Mouse (Mus musculus) CD4-positive helper T cell, adult 2 months (primary cell): Measurements from ENCODE around the gene Ptprb.
A peak's percentile ranks its signal among the peaks of the same experiment; 100 is the strongest.

ENCODE experiments used
- DNase-seq: peaks from one replicate; pipeline ENCODE4 v3.0.0-alpha.2; 2012; ENCODE audit warnings: low read depth, missing footprints, low spot score

Gene Ptprb

DNA sequence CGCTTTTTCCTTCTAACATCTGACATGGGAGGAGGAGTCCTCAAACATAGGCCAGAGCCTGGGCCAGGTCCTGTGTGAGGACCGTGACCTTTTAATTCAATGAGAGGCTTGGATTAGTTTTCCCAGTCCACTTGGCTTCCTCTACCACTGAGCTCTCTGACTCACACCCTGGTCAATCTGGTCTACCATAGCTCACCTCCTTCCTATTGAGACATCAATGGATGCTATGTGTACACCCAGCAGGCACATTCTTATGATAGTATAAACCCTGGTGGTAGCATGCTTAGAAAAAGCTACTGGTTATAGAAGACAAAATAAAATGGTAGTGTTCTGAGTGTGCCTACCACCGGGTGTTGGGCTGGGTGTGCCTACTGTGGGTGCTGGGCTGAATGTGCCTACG is 21.1 kb downstream of the Ptprb start:
- no peak for DNase-seq

DNA sequence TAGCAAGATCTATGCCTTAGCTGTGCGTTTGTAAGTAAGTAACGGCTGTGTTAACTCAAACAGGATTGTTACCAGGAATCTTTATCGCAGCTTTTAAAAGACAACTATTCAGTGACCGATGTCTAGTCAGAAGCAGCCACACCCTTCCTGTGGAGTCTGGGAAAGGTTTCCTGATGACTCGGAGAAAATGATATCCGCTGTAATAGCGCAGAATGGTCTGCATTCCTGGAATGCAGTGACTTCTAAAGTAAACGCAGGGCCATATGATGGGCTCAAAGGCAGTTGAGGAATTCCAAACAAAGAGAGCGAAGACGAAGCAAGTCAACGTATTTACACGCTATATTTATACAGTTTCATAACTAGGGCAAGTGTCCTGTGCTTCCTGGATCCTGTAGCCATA is 22.5 kb downstream of the Ptprb start:
- no peak for DNase-seq

DNA sequence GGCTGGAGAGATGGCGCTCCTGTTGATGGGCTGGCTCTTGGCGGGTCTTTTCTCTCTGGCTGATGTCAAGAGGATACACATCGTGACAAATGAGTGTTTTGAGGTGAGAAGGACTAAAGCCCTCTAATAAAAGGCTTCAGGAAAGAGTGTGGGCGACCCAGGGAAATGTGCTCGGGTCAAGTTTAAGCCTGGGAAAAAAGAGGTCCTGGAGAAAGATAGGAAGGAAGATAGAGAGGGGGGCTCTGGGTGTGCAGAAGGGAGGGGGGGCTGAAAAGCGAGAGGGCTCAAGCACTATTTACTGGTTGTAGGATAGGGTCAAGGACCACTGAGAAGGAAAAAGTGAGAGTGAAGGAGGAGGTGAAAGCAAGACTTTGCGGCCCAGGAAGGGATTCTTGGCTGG is 25.5 kb downstream of the Ptprb start:
- no peak for DNase-seq

DNA sequence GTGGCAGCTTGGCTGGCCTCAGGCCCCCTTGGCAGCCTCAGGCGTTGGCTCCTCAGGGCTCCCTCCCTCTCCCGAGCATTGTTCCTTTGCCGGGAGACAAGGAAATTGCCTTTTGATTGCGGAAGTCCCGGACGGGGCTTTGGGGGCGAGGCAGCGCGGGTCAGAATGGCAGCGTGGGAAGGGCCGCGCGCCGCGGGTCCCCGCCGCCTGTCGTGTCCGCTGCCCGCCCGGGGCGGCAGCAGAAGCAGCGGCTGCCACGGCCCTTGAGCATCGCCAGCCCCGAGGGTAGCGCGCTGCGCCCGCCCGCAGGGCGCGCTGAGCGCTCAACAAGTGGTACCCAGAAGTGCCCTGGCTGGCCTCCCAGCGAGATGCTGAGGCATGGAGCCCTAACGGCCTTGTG is 25.9 kb downstream of the Ptprb start:
- no peak for DNase-seq

DNA sequence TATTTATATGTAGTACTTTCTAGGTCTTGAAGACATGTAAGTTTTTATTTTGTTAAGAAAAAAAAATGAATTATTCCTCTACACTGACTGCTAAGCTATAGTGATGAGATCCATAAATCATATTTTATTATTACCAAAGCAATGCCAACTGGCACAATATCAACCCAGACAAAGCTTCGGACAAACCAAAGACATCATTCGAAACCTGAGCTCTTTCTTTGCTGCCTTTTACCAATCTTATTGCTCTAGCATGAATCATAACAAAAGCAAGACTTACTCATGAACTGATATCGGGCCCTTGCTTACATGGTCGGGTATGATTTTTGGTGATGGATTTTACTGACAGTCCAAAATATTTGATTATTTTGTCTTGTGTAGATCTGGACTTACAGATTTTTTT is 29.0 kb downstream of the Ptprb start:
- DNase-seq: no peak

DNA sequence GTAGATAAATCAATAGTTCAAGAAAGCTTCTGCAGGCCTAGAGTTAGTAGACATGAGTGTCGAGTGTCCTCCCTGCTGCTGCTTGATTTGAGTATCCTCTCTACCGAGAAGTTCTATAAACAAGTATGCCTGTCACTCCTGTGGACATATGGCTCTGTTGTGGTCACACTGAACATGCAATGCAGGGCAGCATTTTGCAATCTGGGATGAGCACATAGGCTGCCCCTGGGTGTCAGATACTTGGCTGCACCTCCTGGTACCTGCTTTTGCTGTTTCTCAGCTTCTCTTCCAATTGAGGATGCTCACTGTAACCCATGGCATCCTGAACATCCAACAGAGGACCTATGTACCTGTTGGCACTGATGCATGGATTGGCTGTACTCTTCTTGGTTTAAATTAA is 34.1 kb downstream of the Ptprb start:
- no peak for DNase-seq

DNA sequence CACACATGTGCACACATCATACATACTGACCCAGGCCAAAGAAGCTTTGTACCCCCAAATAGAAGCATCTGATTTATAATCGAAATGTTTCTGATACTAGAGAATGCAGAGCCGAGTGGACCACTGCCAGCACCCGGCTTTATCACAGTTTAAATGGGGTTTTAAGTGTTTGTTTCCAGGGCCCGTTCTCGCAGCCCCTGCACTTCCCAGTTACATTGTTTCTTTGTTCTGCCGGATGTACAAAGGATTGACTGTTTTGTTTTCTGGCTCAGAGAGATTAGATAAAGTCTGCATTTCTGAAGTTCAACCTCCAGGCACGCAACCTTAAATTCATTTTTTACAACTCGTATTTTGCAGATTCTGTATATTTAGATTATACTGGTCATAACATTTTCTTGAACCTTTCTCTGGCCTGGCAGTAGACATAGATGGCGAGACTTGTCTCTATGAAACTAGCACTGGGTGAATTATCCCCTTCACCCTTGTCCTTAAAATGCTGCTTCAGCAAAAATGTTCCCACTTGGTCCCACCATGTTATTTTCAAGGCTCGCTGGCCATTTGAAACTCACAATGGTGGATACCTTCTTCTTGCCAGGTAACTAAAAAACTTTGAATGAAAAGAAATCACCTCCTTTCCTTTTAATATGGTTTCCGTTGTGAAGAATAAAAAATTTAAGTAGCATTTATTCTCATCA is 35.3 kb downstream of the Ptprb start:
- no peak for DNase-seq

DNA sequence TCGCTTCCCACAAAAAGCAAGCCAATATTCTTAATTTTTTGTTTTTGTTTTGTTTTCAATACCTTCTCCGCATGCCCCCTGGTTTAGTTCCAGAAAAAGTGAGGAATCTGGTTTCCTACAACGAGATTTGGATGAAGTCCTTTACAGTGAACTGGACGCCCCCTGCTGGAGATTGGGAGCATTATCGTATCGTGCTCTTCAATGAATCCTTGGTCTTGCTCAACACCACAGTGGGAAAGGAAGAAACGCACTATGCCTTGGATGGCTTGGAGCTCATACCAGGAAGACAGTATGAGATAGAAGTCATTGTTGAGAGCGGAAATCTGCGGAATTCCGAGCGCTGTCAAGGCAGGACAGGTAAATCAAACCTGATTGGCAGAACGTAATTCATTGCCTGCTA is 43.9 kb downstream of the Ptprb start:
- peak; percentile 26 for DNase-seq

DNA sequence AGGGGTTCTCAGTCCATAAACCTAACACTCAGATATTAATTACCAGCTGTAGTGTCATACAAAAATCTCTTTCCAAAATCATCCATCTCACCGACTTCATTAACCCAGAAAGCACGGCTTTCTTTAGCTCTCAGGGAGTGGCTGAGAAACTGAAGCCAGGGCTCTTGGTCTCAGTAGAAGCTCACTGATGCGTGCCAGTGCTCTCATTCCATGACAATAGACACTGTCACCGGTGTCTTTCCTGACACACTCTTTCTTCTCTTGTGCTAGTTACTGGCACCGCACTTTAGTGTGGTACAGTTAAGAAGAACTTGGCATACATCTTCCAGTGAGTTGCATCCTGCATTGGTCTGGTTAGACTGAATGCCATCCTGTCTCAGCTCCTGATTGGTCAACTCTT is 53.8 kb downstream of the Ptprb start:
- no peak for DNase-seq

DNA sequence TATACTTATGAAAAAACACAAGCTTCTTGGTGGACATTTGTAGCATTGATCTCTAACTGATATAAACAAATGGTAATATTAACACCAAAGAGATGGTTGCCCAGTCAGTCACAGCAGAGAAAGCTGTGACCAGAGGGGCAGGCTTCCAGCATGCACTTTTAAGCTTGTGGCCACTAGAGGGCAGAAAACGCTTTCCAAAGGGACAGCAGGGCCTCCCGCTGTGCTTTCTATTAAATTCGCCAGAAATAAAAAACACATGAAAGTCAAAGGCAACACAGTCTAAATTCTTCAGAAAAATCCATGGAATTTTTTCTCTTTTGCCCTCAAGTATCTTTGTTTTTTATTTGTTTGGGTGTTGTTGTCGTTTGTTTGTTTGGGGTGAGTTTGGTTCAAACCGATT is 55.1 kb downstream of the Ptprb start:
- peak; percentile 70 for DNase-seq

DNA sequence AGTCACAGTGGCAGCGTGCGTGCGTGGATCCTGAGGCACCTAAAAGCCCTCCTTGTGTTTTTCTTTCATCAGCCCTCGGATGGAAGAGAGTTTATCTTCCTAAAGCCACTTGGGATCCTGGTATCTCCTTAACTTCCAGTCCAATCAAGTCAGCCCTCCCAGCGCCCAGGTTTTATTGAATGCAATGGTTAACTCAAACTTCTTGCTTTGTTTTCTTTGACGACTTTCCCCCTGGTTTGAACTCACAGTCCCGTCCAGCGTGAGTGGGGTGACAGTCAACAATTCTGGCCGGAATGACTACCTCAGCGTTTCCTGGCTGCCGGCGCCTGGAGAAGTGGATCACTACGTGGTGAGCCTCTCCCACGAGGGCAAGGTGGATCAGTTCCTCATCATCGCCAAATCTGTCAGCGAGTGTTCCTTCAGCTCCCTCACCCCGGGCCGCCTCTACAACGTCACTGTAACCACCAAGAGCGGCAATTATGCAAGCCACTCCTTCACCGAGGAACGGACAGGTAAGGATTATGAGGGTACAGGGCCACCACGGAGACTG is 55.7 kb downstream of the Ptprb start:
- no peak for DNase-seq

DNA sequence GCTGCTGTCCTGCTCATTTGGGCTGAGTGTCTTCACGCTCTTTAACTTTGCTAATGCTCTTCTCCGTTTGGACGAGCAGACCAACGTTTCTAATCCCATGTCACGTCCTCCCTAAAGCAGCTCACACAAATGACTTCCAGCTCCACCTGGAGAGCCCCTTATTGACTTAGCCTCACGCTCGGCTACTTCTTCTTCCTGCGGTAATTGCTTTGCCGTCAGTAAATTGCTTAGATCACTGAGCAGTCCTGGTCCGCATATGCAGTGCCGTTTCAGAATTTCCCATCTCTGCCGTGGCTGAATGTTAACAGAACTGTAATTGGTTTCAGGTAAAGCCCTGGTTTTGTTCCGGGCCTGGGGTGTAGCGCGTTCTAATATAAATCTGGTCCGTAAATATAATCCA is 58.3 kb downstream of the Ptprb start:
- DNase-seq: no peak

DNA sequence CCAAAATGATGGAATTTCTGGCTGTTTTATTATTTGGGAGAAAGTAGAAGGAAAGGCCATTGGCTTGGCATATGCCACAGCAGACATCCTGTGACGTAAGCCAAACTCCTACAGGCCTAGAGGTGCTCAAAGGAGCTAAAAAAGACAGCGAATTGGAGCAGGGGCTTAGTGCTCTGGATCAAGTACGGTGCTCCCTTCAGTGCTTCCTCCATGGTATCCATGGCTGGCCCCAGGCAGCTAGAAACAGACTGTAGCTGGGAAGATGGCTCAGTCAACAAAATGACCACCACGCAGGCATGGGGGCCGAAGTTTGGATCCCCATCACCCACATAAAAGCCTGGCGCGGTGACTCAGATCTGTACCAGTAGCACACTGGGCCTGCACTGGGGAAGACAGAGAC is 58.8 kb downstream of the Ptprb start:
- no peak for DNase-seq

DNA sequence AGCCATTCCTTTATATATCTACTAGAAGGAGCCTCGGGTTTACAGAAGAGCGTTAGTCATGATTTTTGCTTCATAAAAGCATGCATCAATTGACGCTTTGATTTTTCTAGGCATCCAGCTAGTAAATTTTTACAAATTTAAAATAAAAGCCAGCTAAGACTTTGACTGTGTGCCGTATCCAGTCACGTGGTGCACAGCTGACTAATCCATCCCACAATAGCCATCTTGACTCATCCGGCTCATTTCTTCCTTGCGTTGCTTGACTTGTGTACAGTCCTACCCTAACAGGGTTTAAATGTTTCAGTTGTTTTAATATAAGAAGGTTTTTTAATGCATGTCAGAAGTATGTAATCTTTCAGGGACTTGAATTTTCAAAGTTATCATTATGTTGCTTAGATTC is 60.0 kb downstream of the Ptprb start:
- no peak for DNase-seq

DNA sequence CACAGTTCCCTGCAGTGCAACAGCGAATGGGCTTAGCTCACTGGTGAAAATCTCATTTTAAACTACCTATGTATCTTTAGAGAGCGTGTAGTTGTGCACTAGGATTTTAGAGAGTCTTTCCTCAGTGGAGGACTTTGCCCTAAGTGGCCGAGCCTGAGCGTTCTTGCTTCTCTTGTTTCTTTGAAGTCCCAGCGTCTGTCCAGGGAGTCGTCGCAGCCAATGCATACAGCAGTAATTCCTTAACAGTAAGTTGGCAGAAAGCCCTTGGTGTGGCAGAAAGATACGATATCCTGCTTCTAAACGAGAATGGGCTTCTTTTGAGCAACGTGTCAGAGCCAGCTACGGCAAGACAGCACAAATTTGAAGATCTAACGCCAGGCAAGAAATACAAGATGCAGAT is 65.9 kb downstream of the Ptprb start:
- DNase-seq: no peak

DNA sequence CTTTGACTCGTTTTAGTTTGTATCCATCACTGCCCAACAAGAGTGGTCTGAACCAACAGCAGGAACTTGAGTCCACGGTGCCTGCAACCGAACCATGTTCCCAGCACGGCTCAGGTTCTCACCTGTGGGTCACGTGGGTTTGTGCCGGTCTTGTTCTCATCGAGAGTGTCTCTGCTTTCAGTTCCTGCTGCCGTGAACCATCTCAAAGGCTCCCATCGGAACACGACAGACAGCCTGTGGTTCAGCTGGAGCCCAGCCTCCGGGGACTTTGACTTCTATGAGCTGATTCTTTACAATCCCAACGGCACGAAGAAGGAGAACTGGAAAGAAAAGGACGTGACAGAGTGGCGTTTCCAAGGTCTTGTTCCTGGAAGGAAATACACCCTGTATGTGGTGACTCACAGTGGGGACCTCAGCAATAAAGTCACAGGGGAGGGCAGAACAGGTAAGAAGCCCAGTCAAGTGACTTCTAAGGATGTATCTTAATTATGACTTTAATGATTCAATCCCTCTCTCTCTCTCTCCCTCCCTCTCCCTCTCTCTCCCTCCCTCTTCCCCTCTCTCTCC is 71.4 kb downstream of the Ptprb start:
- DNase-seq: no peak

DNA sequence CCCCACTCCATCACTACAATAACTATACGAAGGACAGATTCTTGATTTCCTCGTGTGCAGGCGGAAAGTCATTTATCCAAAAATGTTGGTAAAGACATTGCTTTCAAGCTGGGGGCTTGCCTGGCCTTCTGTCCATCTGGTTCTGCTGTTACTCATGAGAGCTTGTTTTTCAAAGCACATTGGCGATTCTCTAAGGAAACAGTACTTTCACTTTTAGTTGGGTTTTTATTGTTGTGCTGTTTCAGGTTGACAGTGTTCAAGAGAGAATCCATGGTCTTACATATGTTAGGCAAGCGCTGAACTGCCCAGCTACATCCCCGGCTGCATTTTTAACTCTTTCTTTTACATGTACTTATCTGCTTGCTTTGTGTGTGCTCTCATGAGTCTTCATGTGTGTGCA is 73.7 kb downstream of the Ptprb start:
- DNase-seq: no peak

DNA sequence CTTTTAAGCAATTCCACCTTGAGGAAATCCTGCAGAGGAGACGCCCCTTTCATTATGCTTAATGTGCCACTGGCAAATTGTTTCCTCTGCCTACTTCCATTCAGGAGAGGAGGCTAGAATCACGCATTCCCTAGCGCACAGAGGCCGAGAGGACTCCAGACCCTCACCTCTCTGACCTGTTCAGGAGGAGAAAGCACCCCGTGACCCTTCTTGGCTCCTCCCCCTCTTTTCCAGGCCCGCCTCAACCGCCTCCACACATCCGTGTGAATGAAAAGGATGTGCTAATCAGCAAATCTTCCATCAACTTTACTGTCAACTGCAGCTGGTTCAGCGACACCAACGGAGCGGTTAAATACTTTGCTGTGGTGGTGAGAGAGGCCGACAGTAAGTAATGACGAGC is 75.2 kb downstream of the Ptprb start:
- DNase-seq: no peak

DNA sequence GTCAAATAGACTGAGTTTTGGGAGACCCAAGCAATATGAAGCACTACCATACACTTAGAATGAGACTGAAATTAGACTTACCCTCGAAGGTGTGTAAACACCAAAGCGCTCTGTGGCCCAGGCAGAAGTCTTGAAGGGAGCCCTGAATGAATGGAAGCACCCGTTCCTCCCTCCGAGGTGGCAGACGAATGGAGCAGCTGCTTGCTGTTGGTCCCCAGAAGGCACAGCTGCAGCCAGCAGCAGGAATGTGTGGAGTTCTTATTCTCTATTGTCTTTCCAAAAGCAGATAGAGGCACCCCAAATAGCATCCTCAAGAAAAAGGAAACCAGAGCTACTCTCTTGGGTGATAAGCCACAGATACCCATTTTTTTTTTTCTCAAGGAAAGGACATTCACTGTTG is 79.0 kb downstream of the Ptprb start:
- no peak for DNase-seq

DNA sequence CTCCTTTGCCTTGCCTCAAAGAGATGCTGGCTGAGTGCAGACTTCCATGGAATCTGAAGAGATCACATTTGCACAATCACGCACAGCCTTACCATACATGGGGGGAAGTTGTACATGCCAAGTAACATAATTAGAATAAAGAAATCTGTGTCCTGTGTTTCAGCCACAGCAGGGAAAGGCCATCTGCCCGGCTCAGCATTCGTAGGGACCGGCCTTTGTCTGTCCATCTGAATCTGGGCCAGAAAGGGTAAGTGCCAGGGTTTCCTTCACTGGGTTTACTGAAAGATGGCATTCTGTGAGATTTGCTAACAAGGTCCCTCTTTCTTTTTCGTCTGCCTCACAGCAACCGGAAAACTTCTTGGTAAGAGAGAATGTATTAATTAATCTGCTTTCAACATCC is 86.9 kb downstream of the Ptprb start:
- no peak for DNase-seq

DNA sequence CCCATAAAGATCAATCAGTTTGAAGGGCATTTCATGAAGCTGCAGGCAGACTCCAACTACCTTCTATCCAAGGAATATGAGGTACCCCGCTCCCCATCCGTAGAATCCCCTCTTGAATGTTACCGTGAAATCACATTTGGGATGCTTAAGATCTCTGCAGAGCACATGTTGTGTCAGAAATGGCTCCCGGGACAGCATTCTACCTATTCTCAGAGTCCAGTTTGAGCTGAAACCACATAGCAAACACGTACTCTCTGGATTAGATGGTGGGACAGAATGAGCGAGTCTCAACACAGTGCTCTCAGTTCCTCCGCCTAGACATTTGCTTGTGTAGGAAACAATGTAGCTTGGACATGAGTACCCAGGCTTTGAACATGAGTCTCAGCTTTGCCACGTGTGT is 87.3 kb downstream of the Ptprb start:
- DNase-seq: no peak

DNA sequence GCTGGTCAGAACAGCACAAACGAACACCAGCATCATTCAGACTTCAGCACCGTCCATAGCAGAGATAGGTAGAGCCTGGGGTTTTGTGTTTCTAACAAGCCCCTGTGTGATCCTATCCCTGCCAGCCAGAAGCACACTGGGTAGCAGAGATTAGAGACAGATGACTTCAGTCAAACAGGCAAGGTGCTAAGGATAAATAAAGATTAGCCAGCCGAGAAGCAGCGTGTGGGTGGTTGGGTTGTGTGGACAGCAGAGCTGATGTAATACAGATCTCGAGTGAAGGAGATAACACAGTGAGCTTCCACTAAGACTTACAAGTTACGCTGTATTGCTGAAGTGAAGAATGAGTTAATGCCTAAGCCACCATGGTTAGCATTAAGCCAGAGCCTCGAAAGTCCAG is 89.4 kb downstream of the Ptprb start:
- no peak for DNase-seq

DNA sequence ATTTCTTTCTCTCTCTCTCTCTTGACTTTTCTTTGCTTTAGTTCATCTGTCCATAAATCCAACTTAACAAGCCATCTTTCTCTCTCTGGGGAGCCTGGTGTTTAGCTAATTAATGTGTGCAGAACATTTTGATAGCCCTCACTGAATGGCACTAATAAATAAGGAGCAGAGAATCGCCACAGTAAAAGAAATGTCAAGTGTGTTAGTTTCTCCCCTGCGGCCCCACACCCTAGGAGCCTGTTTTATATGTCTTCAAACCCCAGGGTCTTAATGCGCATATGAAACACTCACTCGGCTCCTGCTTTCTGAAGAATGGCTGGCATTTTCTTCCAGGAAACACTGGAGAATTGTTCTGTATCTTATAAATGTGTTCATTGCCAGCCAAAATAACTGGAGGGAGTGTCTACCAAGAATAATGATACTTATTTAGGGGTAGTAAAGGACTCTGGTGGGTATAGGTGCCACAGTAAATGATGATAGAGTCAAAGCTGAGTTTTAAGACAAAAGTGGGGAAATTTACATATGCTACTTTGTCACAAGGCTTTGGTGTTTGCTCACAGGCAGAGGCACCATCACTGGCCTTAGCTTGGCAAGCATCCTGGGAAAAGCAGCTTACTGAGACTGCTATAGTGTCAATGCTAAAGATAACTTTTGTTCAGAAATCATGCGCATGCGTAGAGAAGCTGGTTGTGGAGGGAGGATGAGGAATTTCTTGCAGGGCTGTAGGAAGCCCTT is 95.8 kb downstream of the Ptprb start:
- DNase-seq: no peak
